Mouse (Mus musculus) embryonic stem cell, embryonic (primary cell): ENCODE measurements around the gene Ufc1.

Source experiments
- CTCF ChIA-PET, 4 experiments: fragments of 300-600 bp in 2 of 4; fragments of 350-600 bp in 2 of 4; sonication (Branson Sonifier 250); formaldehyde crosslinking; loops; one replicate each; lab custom pipeline; 2022; ENCODE audit warnings: inconsistent platforms in 2 of 4; lab: Charles Lee
- POLR2A ChIA-PET, 4 experiments: fragments of 300-600 bp in 2 of 4; fragments of 350-600 bp in 2 of 4; sonication (Branson Sonifier 250); formaldehyde crosslinking; loops; one replicate each; lab custom pipeline; 2022; ENCODE audit warnings: antibody characterized with exemption in 4 of 4, inconsistent platforms in 1 of 4; lab: Charles Lee

Gene Ufc1

GRCm38 (mm10) chr1:171249913-171250600, 44.8 kb downstream of the Ufc1 start, which contains the start of gene Adamts4:
TSS of gene Adamts4 (plus strand) at chr1:171250421.
- CTCF ChIA-PET: interaction anchor here in 3 of 4 experiments (0.5 to 2.6 kb wide), 12 partner anchors 8 to 196 kb away, joined by 3 to 12 read pairs (median 4); partner anchors contain the start of genes Fcer1g (in 1 of the 3) and Tomm40l (in 1 of the 3)
- POLR2A ChIA-PET: interaction anchor here (0.5 to 3.4 kb wide), 26 partner anchors 9 to 252 kb away, joined by 3 to 21 read pairs (median 4); partner anchors contain the start of genes B4galt3 (in 2 of the 4), Cfap126 (in 1 of the 4), Dedd (in 1 of the 4) and Pcp4l1 (in 1 of the 4)

GRCm38 (mm10) chr1:171248386-171249226, 46.2 kb downstream of the Ufc1 start:
- POLR2A ChIA-PET: interaction anchor here in 3 of 4 experiments (0.5 to 3.4 kb wide), 13 partner anchors 9 to 160 kb away, joined by 3 to 21 read pairs (median 3); partner anchors contain the start of genes B4galt3 (in 2 of the 3) and Usp21 (in 1 of the 3)
- CTCF ChIA-PET: interaction anchor here in 3 of 4 experiments (0.6 to 1.4 kb wide), 6 partner anchors 10 to 254 kb away, joined by 3 to 4 read pairs (median 3); partner anchors contain the start of gene Ppox (in 1 of the 3)

- POLR2A ChIA-PET: interaction anchor here in 2 of 4 experiments (0.5 to 3.1 kb wide), 9 partner anchors 10 to 137 kb away, joined by 3 to 14 read pairs (median 3); partner anchors contain the start of genes B4galt3 (in 1 of the 2) and Usp21 (in 1 of the 2)
Measured at GRCm38 (mm10) chr1:171247916-171248315, 46.9 kb downstream of the Ufc1 start.

GRCm38 (mm10) chr1:171247453-171247841, 47.4 kb downstream of the Ufc1 start:
- ChIA-PET POLR2A (interaction anchor here (0.6 to 3.1 kb wide), 14 partner anchors 9 to 136 kb away, joined by 3 to 14 read pairs (median 5); partner anchors contain the start of genes B4galt3 (in 2 of the 4), Ppox (in 2 of the 4) and Pcp4l1 (in 1 of the 4)), CTCF (interaction anchor here in 3 of 4 experiments (0.6 to 1.6 kb wide), 22 partner anchors 9 to 159 kb away, joined by 3 to 14 read pairs (median 3); partner anchors contain the start of genes B4galt3 (in 1 of the 3), Ppox (in 1 of the 3) and Tomm40l (in 1 of the 3))

More at GRCm38 (mm10) chr1:171247916-171248315, 46.9 kb downstream of the Ufc1 start:
- CTCF ChIA-PET: interaction anchor here in 3 of 4 experiments (0.6 to 1.6 kb wide), 9 partner anchors 9 to 254 kb away, joined by 3 to 8 read pairs (median 3); partner anchors contain the start of genes Ppox (in 1 of the 3) and Tomm40l (in 1 of the 3)

- ChIA-PET CTCF (interaction anchor here in 3 of 4 experiments (0.6 to 1.6 kb wide), 22 partner anchors 8 to 158 kb away, joined by 3 to 14 read pairs (median 3); partner anchors contain the start of genes B4galt3 (in 1 of the 3), Ppox (in 1 of the 3) and Tomm40l (in 1 of the 3)), POLR2A (interaction anchor here (0.6 to 3.1 kb wide), 19 partner anchors 9 to 1278 kb away, joined by 3 to 14 read pairs (median 4); partner anchors contain the start of genes Ppox (in 3 of the 4), B4galt3 (in 2 of the 4), Pcp4l1 (in 1 of the 4) and Usp21 (in 1 of the 4))
Measured at GRCm38 (mm10) chr1:171246709-171247452, 47.9 kb downstream of the Ufc1 start.

- POLR2A ChIA-PET: interaction anchor here in 3 of 4 experiments (0.6 to 3.1 kb wide), 12 partner anchors 12 to 257 kb away, joined by 3 to 14 read pairs (median 3); partner anchors contain the start of genes B4galt3 (in 2 of the 3), Nit1 (in 1 of the 3), Pcp4l1 (in 1 of the 3) and Pfdn2 (in 1 of the 3)
- CTCF ChIA-PET: interaction anchor here in 2 of 4 experiments (0.6 to 1.1 kb wide), 2 partner anchors 78 to 127 kb away, joined by 3 read pairs; no protein-coding TSS in a partner anchor
Measured at GRCm38 (mm10) chr1:171245353-171245752, 49.5 kb downstream of the Ufc1 start.

GRCm38 (mm10) chr1:171241952-171242351, 52.9 kb downstream of the Ufc1 start:
- CTCF ChIA-PET: interaction anchor here in 1 of 4 experiments (1.1 to 1.9 kb wide), 3 partner anchors 9 to 340 kb away, joined by 3 to 7 read pairs (median 5); partner anchors contain the start of genes Adamts4, Ndufs2 and Ppox
- POLR2A ChIA-PET: interaction anchor here in 2 of 4 experiments (0.6 to 1.5 kb wide), 9 partner anchors 9 to 123 kb away, joined by 3 to 7 read pairs (median 3); partner anchors contain the start of gene Adamts4 (in 1 of the 2)

GRCm38 (mm10) chr1:171240911-171241310, 53.9 kb downstream of the Ufc1 start:
- POLR2A ChIA-PET: interaction anchor here in 2 of 4 experiments (0.6 to 1.8 kb wide), 10 partner anchors 10 to 122 kb away, joined by 3 to 8 read pairs (median 3); partner anchors contain the start of genes Adamts4 (in 1 of the 2), Nit1 (in 1 of the 2) and Pfdn2 (in 1 of the 2)
- CTCF ChIA-PET: interaction anchor here in 1 of 4 experiments (1.1 to 1.9 kb wide), 3 partner anchors 10 to 130 kb away, joined by 3 to 7 read pairs (median 5); partner anchors contain the start of genes Adamts4, Ndufs2 and Ppox

GRCm38 (mm10) chr1:171239992-171240744, 54.7 kb downstream of the Ufc1 start:
- CTCF ChIA-PET: interaction anchor here in 2 of 4 experiments (1.1 to 2.9 kb wide), 3 partner anchors 19 to 129 kb away, joined by 3 to 18 read pairs (median 3); partner anchors contain the start of gene Tomm40l (in 1 of the 2)
- POLR2A ChIA-PET: interaction anchor here in 3 of 4 experiments (0.6 to 1.8 kb wide), 10 partner anchors 10 to 129 kb away, joined by 3 to 8 read pairs (median 4); partner anchors contain the start of genes B4galt3 (in 1 of the 3), Nit1 (in 1 of the 3) and Pfdn2 (in 1 of the 3)
